Mouse (Mus musculus): ENCODE data around the gene Cdc42se1. TPM values are rescaled to one million over a fixed set of nuclear protein-coding genes. Genes with fewer than 3 reads are reported as not detected.
A peak's percentile ranks its signal among the peaks of the same experiment; 100 is the strongest.

The Cdc42se1 gene
- polyA plus RNA-seq, 1 experiment from 2014 or later = 123 TPM

DNA sequence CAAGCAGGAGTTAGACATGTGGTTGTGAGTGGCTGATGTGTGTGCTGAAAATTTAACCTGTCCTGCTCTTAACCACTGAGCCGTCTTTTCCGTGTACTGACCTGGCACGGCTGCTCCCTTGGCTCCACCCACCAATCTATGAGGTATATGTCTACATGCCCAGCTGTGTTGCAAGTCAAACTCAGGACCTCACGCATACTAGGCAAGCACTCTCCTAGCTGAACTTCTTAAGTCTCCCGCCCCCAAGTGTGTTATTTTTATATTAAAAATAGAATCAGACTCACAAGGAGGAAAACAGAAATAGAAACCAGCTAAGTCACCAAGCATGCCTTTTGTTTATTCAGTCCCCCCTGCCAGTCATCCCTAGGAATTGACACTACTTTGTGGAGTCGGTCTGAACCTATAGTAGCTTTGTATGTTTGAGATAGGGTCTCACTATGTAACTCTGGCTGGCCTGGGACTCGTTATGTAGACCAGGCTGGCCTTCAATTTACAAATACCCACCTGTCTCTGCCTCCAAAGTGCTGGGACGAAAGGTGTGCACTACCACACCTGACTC lies 9.1 kb downstream of the Cdc42se1 start:
- no peaks in the 10 kb centered on the region for H3K9me3 ChIP-seq (replicated peaks)
- WGBS = 75% methylated on average over 8 of the region's 8 CpGs
- H3K4me2 ChIP-seq (replicated peaks) = no peak overlapping the region
- H3K4me1 ChIP-seq = peaks cover 6% of the 10 kb centered on the region; the same call in 1 of the 2 replicates
- H3K4me3 ChIP-seq (replicated peaks) = no peak overlapping the region
- peak overlapping the region; percentile 28; the same call in 1 of the 2 replicates for H3K27ac ChIP-seq (replicated peaks)
- no peak for ATAC-seq (ENCODE audit: insufficient number of reproducible peaks, low FRiP score, low TSS enrichment, low read depth)
- peaks cover 58% of the 10 kb centered on the region for H3K36me3 ChIP-seq
- no peaks in the 10 kb centered on the region for H3K27me3 ChIP-seq
- no peak overlapping the region for H3K9ac ChIP-seq

DNA sequence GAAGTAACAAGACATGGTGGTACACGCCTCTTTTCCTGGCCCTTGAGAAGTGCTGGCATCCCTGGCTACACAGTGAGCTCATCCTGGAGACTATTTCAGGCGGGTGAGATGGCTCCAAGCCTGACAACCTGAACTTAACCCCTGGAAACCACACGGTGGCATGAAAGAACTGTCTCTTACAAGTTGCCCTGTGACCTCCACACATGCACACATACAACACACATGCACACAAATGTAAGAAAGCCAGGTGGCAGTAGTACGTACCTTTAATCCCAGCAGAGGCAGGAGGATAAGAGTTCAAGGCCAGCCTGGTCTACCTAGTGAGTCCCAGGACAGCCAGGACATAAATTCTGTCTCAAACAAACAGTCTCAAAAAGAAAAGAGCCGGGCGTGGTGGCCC lies 10.5 kb downstream of the Cdc42se1 start:
- no peak for ATAC-seq (ENCODE audit: insufficient number of reproducible peaks, low FRiP score, low TSS enrichment, low read depth)
- no peaks in the 10 kb centered on the region for H3K27me3 ChIP-seq
- peaks cover 44% of the 10 kb centered on the region for H3K36me3 ChIP-seq
- no peak overlapping the region for H3K4me3 ChIP-seq (replicated peaks)
- no peak overlapping the region for H3K9ac ChIP-seq
- no peak overlapping the region for H3K4me2 ChIP-seq (replicated peaks)
- H3K4me1 ChIP-seq = peaks cover 6% of the 10 kb centered on the region; the same call in 1 of the 2 replicates
- WGBS = 80% methylated on average over 6 of the region's 6 CpGs
- no peaks in the 10 kb centered on the region for H3K9me3 ChIP-seq (replicated peaks)
- H3K27ac ChIP-seq (replicated peaks) = no peak overlapping the region

DNA sequence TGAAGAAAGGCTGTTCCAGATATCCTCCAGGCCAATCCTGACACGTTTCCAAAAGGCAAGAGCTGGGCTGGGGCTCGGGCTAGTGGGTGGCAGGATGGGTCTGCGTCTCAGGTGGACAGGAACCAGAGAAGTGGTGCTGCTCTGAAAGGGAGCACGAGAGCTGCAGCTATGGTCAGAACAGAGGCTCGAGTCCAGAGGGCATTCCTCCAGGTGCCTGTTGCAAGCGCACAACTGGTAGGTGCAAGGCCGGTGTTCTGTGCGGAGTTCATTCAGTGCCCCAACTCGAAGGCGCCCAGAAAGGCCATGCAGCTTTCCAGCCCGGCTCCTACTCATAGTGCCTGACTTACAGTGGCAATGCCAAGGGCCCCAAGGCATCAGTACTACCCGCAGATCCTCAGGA lies 11.4 kb downstream of the Cdc42se1 start:
- no peaks in the 10 kb centered on the region for H3K27me3 ChIP-seq
- no peak overlapping the region for H3K9ac ChIP-seq
- no peak for ATAC-seq (ENCODE audit: insufficient number of reproducible peaks, low FRiP score, low TSS enrichment, low read depth)
- no peaks in the 10 kb centered on the region for H3K9me3 ChIP-seq (replicated peaks)
- no peak overlapping the region for H3K4me3 ChIP-seq (replicated peaks)
- H3K36me3 ChIP-seq = peaks cover 35% of the 10 kb centered on the region
- peaks cover 6% of the 10 kb centered on the region; the same call in 1 of the 2 replicates for H3K4me1 ChIP-seq
- no peak overlapping the region for H3K4me2 ChIP-seq (replicated peaks)
- WGBS = 88% methylated on average over 12 of the region's 12 CpGs
- no peak overlapping the region for H3K27ac ChIP-seq (replicated peaks)

DNA sequence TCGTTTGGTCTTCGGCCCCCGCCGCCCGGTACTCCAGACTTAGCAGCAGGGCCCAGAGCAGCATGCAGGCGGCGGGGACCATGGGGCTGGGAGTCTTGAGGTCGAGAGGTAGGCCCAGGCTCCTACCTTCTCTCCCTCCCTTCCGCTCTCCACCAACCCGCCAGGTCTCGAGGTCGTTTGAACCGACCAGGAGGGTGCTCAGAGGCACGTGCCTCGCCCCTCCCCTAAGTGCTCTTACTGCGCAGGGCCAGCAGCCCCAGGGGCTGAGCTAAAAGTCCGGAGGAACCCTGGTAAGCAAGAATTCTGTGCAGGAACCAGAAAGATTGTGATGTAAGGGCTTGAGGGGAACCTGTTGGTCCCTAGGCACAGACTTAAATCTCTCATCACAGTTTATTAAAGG lies 12.4 kb downstream of the Cdc42se1 start:
- 28% methylated on average over 17 of the region's 17 CpGs for WGBS
- no peak overlapping the region for H3K27ac ChIP-seq (replicated peaks)
- H3K4me1 ChIP-seq = peaks cover 6% of the 10 kb centered on the region; the same call in 1 of the 2 replicates
- peaks cover 31% of the 10 kb centered on the region for H3K36me3 ChIP-seq
- H3K27me3 ChIP-seq = no peaks in the 10 kb centered on the region
- H3K9me3 ChIP-seq (replicated peaks) = no peaks in the 10 kb centered on the region
- H3K9ac ChIP-seq = no peak overlapping the region
- no peak for ATAC-seq (ENCODE audit: insufficient number of reproducible peaks, low FRiP score, low TSS enrichment, low read depth)
- H3K4me3 ChIP-seq (replicated peaks) = no peak overlapping the region
- H3K4me2 ChIP-seq (replicated peaks) = no peak overlapping the region

DNA sequence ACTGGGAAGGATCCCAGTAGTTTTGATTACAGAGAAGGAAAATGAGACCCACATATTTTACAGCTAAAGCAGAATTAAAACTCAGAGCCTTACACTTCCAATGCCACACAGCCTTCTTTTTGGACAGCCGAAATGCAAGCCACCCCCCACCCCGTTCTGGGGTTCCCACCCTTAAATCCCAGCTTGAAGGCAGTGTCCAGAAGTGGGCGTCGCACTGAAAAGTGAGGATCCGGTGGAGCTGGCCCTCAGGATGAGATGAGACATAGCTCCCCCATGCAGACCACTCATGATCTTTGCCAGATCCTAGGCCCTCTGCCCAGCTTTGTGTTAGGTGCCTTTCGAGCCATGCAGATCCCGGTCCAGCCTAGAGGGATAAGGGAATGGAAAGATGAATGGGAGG lies 13.0 kb downstream of the Cdc42se1 start, which contains the start of gene Gm128:
TSS of gene Gm128 (minus strand) at position 101 of the 400 bp plus-strand sequence.
- WGBS = 73% methylated on average over 7 of the region's 7 CpGs
- Histone ChIP-seq H3K27me3 (no peaks in the 10 kb centered on the region), H3K9me3 (replicated peaks) (no peaks in the 10 kb centered on the region), H3K4me1 (peaks cover 6% of the 10 kb centered on the region; the same call in 1 of the 2 replicates), H3K27ac (replicated peaks) (no peak within 1 kb of the TSS), H3K36me3 (peaks cover 26% of the 10 kb centered on the region), H3K9ac (no peak within 1 kb of the TSS), H3K4me3 (replicated peaks) (no peak within 1 kb of the TSS), H3K4me2 (replicated peaks) (no peak within 1 kb of the TSS)
- ATAC-seq (ENCODE audit: insufficient number of reproducible peaks, low FRiP score, low TSS enrichment, low read depth) = no peak

DNA sequence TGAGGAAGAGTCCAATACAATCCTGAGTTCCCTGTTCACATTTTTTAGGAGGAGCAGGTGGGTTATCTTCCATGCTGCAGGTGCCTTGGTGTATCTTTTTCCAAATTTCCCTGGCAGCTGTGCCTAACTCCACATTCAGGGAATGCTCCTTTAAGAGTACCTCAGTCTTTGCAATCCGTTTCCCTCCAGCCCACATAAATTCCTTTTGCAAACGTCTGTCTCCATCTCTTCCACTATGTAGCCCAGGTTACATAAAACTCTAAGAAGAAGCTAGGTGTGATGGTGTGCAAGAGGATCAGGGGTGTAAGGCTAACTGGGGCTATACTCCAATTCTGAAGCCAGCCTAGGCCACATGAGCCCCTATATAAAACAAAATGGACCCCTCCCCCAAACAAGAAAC lies 14.6 kb downstream of the Cdc42se1 start:
- no peak for ATAC-seq (ENCODE audit: insufficient number of reproducible peaks, low FRiP score, low TSS enrichment, low read depth)
- Histone ChIP-seq H3K9me3 (replicated peaks) (no peaks in the 10 kb centered on the region), H3K36me3 (peaks cover 10% of the 10 kb centered on the region), H3K4me3 (replicated peaks) (no peak overlapping the region), H3K4me1 (peaks cover 6% of the 10 kb centered on the region; the same call in 1 of the 2 replicates), H3K27me3 (no peaks in the 10 kb centered on the region), H3K4me2 (replicated peaks) (no peak overlapping the region), H3K27ac (replicated peaks) (no peak overlapping the region), H3K9ac (no peak overlapping the region)
- 72% methylated on average over 2 of the region's 2 CpGs for WGBS

DNA sequence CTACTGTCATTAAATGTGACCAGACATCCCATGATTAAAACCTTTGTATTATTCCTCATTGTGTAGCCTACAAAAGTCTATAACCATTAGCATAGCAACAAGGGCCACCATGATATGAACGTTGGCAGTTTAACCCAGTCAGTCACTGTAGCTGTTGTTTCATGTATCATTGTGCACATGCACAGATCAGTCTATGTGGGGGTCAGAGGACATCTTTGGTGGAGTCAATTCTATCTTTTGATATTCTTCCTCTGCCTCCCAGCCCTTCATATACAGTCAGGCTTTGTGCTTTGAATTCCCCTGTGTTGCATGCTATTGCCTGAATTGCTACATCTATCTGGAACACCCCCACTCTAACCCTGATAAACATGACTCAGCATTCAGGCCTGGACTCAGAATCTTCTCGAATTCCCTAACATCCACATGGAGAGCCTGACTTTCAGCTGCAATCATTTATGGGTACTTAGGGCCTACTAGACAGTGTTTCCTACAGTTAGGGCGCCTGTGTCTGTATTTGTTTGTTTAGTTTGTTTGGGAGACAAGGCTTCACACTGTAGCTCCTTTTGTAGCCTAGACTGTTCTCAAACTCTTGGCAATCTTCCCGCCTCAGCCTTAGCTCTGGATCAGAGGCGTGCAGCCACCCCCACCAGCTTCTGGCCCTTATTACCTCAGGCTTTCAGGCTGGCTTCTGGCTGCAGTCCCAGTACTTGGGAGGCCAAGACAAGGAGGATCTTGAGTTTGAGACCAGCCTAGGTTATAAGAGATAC lies 18.1 kb downstream of the Cdc42se1 start:
- no peak for ATAC-seq (ENCODE audit: insufficient number of reproducible peaks, low FRiP score, low TSS enrichment, low read depth)
- no peak overlapping the region for H3K4me2 ChIP-seq (replicated peaks)
- no peaks in the 10 kb centered on the region for H3K9me3 ChIP-seq (replicated peaks)
- H3K4me3 ChIP-seq (replicated peaks) = no peak overlapping the region
- 73% methylated on average over 5 of the region's 5 CpGs for WGBS
- H3K27me3 ChIP-seq = no peaks in the 10 kb centered on the region
- 0 out of 2 replicates have a peak, but pooled peaks cover 5% of the 10 kb centered on the region for H3K4me1 ChIP-seq
- H3K36me3 ChIP-seq = peaks cover 7% of the 10 kb centered on the region; the same call in 1 of the 2 replicates
- H3K27ac ChIP-seq (replicated peaks) = no peak overlapping the region
- no peak overlapping the region for H3K9ac ChIP-seq

DNA sequence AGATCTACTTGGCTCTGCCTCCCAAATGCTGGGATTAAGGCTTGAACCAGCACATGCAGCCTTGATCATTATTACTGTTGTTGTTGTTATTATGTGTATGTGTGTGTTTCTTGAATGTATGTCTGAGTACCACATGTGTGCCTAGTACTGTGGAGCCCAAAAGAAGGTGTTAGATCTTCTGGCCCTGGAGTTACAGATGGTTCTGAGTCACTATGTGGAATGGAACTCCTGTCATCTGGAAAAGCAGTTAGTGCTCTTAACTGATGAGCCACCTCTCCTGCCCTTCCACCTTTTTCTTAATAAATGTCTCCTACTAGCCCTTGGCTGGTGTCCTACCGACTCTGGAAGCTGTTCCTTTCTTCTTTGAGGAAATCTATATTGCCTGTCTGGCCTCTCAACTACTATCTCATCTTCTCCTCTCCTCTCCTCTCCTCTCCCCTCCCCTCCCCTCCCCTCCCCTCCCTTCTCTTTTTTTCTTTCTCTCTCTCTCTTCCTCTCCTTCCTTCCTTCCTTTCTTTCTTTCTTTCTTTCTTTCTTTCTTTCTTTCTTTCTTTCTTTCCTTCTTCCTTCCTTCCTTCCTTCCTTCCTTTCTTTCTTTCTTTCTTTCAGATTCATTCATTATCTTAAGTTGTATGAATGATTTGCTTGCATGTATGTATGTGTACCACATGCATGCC lies 19.3 kb downstream of the Cdc42se1 start:
- H3K4me2 ChIP-seq (replicated peaks) = no peak overlapping the region
- H3K27ac ChIP-seq (replicated peaks) = no peak overlapping the region
- H3K4me3 ChIP-seq (replicated peaks) = no peak overlapping the region
- ATAC-seq (ENCODE audit: insufficient number of reproducible peaks, low FRiP score, low TSS enrichment, low read depth) = no peak
- no peaks in the 10 kb centered on the region for H3K9me3 ChIP-seq (replicated peaks)
- 0 out of 2 replicates have a peak, but pooled peaks cover 5% of the 10 kb centered on the region for H3K4me1 ChIP-seq
- H3K27me3 ChIP-seq = no peaks in the 10 kb centered on the region
- H3K9ac ChIP-seq = no peak overlapping the region
- 87% methylated on average over 1 of the region's 1 CpGs for WGBS
- peaks cover 13% of the 10 kb centered on the region for H3K36me3 ChIP-seq

DNA sequence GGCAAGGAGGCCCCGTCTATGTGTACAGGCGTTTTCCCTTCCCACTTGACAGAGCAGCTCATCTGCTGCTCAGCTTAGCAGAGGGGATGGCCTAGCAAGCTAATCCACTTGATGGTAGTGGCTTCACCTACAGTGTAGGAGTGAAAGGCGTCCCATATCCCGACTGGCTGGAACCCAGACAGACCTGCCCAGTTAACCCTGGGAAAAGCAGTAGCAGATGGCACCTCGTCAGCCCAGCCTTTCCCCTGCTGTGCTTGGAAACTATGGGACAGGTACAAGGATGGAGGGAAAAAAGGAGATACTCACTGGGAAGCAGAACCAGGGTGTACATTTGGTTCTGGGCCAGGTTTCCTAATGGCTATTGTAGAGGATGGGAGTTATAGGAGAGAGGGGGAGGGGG lies 21.8 kb downstream of the Cdc42se1 start:
- Histone ChIP-seq H3K9me3 (replicated peaks) (no peaks in the 10 kb centered on the region), H3K27me3 (no peaks in the 10 kb centered on the region), H3K27ac (replicated peaks) (peak overlapping the region; percentile 74), H3K36me3 (peaks cover 34% of the 10 kb centered on the region), H3K9ac (no peak overlapping the region), H3K4me2 (replicated peaks) (peak overlapping the region; percentile 27), H3K4me1 (0 out of 2 replicates have a peak, but pooled peaks cover 5% of the 10 kb centered on the region), H3K4me3 (replicated peaks) (peak overlapping the region; percentile 20; the same call in 1 of the 2 replicates)
- WGBS = 63% methylated on average over 5 of the region's 5 CpGs
- no peak for ATAC-seq (ENCODE audit: insufficient number of reproducible peaks, low FRiP score, low TSS enrichment, low read depth)

DNA sequence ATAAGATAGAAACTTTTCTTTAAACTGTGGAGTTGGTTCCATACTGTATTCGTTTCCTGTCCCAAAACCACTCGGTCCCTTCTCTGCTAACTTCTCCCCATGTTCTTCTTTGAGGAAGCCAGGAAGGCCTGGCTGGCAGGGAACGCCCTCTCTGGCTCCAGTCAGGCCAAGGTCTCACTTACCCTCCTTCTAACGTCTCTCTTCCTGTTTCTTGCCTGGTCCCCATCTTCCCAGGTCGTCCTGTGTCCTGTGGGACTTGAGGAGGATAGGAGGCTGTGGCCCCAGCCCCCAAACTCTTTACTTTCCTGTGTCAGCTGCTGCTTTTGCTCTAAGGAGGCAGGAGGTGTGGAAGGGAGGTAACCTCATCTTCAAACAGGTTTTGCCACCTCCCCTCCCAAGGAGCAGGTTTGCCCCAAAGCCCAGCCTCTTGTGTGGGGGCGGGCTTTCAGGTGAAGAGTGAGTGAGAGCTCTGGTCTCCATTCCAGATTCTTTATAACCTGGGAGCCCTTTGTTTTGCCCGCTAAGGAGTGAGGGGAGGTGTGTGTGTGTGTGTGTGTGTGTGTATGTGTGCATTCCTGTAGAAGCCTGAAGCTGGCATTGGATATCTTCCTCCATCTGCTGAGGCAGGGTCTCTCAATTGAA lies 22.4 kb downstream of the Cdc42se1 start, which contains the start of gene Bnipl:
TSS of gene Bnipl (minus strand) at position 411 of the 642 bp plus-strand sequence.
- Histone ChIP-seq H3K27ac (replicated peaks) (peak within 1 kb of the TSS; percentile 74), H3K4me2 (replicated peaks) (peak within 1 kb of the TSS; percentile 27), H3K4me1 (0 out of 2 replicates have a peak, but pooled peaks cover 5% of the 10 kb centered on the region), H3K4me3 (replicated peaks) (peak within 1 kb of the TSS; percentile 20; the same call in 1 of the 2 replicates), H3K9ac (no peak within 1 kb of the TSS), H3K27me3 (no peaks in the 10 kb centered on the region), H3K9me3 (replicated peaks) (no peaks in the 10 kb centered on the region), H3K36me3 (peaks cover 34% of the 10 kb centered on the region)
- WGBS = 45% methylated on average over 7 of the region's 7 CpGs
- peak; percentile 55; the same call in 1 of the 2 replicates for ATAC-seq (ENCODE audit: insufficient number of reproducible peaks, low FRiP score, low TSS enrichment, low read depth)

DNA sequence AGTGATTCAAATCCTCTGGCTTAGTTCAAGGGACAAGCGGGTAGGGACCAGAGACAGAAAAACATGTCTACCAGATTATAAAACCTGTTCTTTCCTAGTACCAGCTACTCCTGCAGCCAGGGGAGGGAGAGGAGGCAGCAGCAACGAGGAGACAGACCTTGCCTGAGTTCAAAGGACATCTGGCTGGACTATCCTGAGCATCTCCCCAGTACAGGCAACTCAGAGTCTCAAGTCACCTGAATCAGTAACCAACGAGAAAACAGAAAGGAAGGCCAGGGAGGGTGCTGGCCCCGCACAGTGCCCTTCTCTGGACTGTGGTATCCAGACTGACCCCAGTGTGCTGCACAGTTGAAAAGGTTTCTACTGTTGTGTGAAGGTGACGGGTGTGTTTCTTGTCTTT lies 28.4 kb downstream of the Cdc42se1 start:
- whole genome bisulfite sequencing = 83% methylated on average over 5 of the region's 5 CpGs

More for the DNA sequence above, 28.4 kb downstream of the Cdc42se1 start:
- Histone ChIP-seq H3K4me3 (replicated peaks) (no peak overlapping the region), H3K27me3 (no peaks in the 10 kb centered on the region), H3K4me2 (replicated peaks) (no peak overlapping the region), H3K4me1 (no peaks in the 10 kb centered on the region), H3K36me3 (peaks cover 86% of the 10 kb centered on the region), H3K9ac (no peak overlapping the region), H3K27ac (replicated peaks) (no peak overlapping the region), H3K9me3 (replicated peaks) (no peaks in the 10 kb centered on the region)
- ATAC-seq (ENCODE audit: insufficient number of reproducible peaks, low FRiP score, low TSS enrichment, low read depth) = no peak
